Mouse (Mus musculus): ENCODE results near the gene Rpl37a. TPM values are rescaled to one million over a fixed set of nuclear protein-coding genes. Genes with fewer than 3 reads are reported as not detected.

Rpl37a gene
- polyA plus RNA-seq, 1 experiment from 2014 or later: 1,442 TPM

DNA sequence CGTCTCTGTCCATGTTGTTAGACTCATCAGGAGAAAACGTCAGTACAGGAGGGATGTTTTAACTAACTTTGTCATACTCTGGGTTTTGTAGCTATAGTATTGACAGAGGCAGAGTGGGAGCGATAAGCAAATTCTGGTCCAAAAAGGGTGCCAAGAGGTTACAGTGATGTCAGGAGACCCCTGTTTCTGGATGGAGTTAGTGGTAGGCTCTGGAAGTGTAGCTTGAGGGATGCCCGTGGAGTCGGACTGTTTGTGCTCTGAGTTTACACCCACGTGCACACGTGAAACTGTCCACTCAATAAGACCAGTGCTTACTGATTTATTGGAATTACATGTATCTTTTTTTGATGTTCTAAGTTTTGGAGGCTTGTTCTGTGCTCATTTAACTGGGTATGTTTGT, 6.5 kb downstream of the Rpl37a start:
- H3K9me3 ChIP-seq: no peaks in the 10 kb centered on the region
- no peak overlapping the region for H3K27ac ChIP-seq (replicated peaks)
- peaks cover 62% of the 10 kb centered on the region for H3K36me3 ChIP-seq (replicated peaks)
- H3K4me3 ChIP-seq: no peak overlapping the region
- DNase-seq (ENCODE audit: low spot score): no peak
- no peaks in the 10 kb centered on the region for H3K27me3 ChIP-seq (replicated peaks; ENCODE audit: low read depth, poor library complexity, severe bottlenecking)
- 90% methylated on average over 7 of the region's 7 CpGs for WGBS
- peaks cover 16% of the 10 kb centered on the region for H3K4me1 ChIP-seq

DNA sequence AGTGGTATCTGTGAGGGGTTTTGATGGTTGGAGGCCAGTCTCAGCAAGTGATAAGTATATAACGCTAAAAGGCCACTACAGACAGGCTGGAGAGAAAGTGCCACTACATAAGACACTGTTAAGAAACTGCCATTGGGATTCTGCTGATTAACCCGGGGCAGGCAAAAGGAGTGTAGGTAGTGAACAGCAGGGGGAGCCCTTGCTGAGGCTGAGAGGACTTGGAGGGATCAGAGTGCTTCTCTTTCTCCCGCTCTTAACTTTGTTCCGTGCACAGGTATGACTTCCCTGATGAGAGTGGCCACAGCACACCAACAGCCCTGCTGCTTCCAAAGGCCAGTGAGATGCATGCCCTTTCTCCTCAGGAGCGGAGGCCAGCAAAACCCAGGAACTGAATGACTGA, 7.8 kb downstream of the Rpl37a start:
- peak; percentile 81 for DNase-seq (ENCODE audit: low spot score)
- peaks cover 49% of the 10 kb centered on the region for H3K36me3 ChIP-seq (replicated peaks)
- WGBS: 26% methylated on average over 5 of the region's 5 CpGs
- H3K4me1 ChIP-seq: peaks cover 11% of the 10 kb centered on the region
- H3K27me3 ChIP-seq (replicated peaks; ENCODE audit: low read depth, poor library complexity, severe bottlenecking): no peaks in the 10 kb centered on the region
- no peaks in the 10 kb centered on the region for H3K9me3 ChIP-seq
- no peak overlapping the region for H3K4me3 ChIP-seq
- no peak overlapping the region; the same call in 1 of the 2 replicates for H3K27ac ChIP-seq (replicated peaks)

DNA sequence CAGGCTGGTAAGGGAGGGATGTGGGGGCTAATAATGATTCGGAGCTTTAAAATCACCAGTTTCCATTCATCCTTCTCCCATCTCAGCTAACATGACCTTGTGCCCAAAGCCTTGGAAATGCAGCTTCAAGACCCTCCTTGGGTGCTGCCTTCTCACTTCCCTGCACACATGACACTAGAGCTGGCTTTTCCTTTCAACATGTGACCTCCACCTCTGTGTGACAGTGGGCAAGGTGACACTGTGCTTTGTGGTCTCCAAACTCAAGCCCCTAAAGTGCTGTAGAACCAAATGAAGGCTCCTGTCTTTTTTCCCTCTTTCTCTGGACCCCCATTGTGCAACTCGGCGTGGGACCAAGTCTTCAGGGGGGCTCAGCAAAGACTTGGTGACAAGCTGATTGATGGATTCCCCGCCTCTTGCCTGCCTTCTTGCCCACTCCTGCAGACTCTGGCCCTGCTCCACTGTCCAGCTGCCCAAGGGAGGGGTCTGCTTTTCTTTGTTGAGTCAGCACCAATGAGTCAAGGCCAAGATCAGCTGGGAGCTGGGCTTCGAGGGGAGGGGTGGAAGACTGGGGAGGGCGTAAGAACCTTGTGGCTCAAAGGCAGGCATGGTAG, 9.1 kb downstream of the Rpl37a start:
- Histone ChIP-seq H3K4me3 (no peak overlapping the region), H3K4me1 (peaks cover 11% of the 10 kb centered on the region), H3K27ac (replicated peaks) (0 out of 2 replicates have a peak overlapping the region, but pooled peaks have one; percentile 46), H3K9me3 (no peaks in the 10 kb centered on the region), H3K27me3 (replicated peaks; ENCODE audit: low read depth, poor library complexity, severe bottlenecking) (no peaks in the 10 kb centered on the region), H3K36me3 (replicated peaks) (peaks cover 35% of the 10 kb centered on the region)
- no peak for DNase-seq (ENCODE audit: low spot score)
- WGBS: 69% methylated on average over 6 of the region's 6 CpGs

DNA sequence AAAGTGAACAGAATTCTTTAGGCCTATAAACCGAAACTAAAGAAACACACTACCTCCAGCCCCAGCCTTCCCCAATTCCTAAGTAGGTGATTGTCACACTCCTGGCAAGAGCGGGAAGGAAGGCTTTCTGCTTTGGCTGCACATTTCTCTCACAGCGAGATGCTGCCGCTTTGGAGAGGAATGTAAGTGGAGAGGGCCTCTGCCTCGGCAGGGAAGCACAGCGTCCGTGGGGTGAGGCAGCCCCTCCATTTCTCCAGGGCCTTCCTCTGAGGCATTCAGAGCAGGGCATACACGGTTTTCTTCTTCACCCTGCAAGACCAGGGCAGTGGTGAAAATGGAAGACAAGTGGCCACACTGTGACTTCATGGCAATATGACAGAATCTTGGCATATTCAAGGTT, 11.6 kb downstream of the Rpl37a start:
- Histone ChIP-seq H3K9me3 (no peaks in the 10 kb centered on the region), H3K27ac (replicated peaks) (0 out of 2 replicates have a peak overlapping the region, but pooled peaks have one; percentile 8), H3K4me1 (peaks cover 11% of the 10 kb centered on the region), H3K36me3 (replicated peaks) (peaks cover 22% of the 10 kb centered on the region), H3K4me3 (no peak overlapping the region), H3K27me3 (replicated peaks; ENCODE audit: low read depth, poor library complexity, severe bottlenecking) (no peaks in the 10 kb centered on the region)
- DNase-seq (ENCODE audit: low spot score): no peak
- 50% methylated on average over 8 of the region's 8 CpGs for WGBS

DNA sequence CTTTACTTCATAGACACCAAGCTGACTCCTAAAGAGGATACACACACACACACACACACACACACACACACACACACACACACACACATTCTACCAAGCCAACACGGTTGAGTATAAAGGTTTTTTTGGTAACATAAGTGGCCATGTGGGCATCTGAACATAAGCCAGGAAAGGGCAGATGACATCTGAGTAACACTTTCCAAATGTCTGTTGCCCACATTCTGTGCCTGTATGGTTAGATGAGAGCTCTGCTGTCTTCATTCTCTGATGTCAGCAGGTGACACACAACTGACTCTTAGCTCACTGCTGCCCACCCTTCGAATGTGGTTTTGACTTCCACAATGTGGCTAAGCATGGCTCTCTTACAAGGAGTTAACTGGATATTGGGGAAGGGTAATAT, 13.3 kb downstream of the Rpl37a start:
- Histone ChIP-seq H3K27me3 (replicated peaks; ENCODE audit: low read depth, poor library complexity, severe bottlenecking) (no peaks in the 10 kb centered on the region), H3K36me3 (replicated peaks) (peaks cover 19% of the 10 kb centered on the region), H3K4me3 (no peak overlapping the region), H3K27ac (replicated peaks) (no peak overlapping the region), H3K4me1 (peaks cover 11% of the 10 kb centered on the region), H3K9me3 (no peaks in the 10 kb centered on the region)
- no peak for DNase-seq (ENCODE audit: low spot score)
- WGBS: 89% methylated on average over 2 of the region's 2 CpGs

DNA sequence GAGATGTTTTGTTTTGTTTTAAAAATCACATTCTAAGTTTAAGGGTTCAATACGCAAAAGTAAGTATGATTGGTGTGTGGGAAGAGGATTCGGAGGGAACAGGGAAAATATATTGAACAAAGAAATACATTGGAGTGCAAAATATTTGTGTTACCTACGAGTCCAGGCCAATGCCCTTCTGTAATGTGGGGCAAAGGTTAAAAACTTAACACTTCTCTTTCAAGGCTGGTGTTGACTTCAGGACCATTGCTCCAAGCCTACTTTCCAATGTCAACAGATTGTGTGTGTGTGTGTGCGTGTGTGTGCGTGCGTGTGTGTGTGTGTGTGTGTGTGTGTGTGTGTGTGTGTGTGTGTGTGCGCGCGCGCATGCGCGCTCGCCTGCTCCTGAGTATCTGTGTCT, 14.9 kb downstream of the Rpl37a start:
- Histone ChIP-seq H3K4me1 (peaks cover 9% of the 10 kb centered on the region), H3K4me3 (no peak overlapping the region), H3K9me3 (no peaks in the 10 kb centered on the region), H3K27me3 (replicated peaks; ENCODE audit: low read depth, poor library complexity, severe bottlenecking) (no peaks in the 10 kb centered on the region), H3K27ac (replicated peaks) (no peak overlapping the region), H3K36me3 (replicated peaks) (peaks cover 10% of the 10 kb centered on the region)
- DNase-seq (ENCODE audit: low spot score): no peak
- WGBS: 92% methylated on average over 13 of the region's 13 CpGs

DNA sequence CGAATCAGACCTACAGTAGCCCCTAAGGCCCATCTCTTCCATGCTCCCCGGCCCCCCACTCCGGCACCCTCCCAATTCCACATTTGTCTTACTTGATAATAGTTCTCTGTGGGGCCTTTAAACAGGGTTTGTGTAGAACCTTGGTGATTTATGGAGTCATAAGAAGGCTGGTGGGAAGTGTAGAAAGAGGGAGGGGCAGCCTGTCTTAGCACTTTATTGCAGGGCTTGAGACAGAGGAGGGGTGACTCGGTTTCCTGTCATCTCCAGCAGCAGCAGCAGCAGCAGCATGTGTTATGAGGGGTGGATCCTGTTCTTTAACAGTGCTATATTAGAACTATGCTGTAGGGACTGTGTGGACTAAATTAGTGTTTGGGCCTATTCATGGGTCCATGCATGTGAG, 17.7 kb downstream of the Rpl37a start:
- no peak overlapping the region for H3K27ac ChIP-seq (replicated peaks)
- H3K4me1 ChIP-seq: peaks cover 4% of the 10 kb centered on the region; the same call in 1 of the 2 replicates
- no peaks in the 10 kb centered on the region for H3K27me3 ChIP-seq (replicated peaks; ENCODE audit: low read depth, poor library complexity, severe bottlenecking)
- WGBS: 90% methylated on average over 4 of the region's 4 CpGs
- H3K36me3 ChIP-seq (replicated peaks): no peaks in the 10 kb centered on the region
- no peak overlapping the region for H3K4me3 ChIP-seq
- H3K9me3 ChIP-seq: no peaks in the 10 kb centered on the region
- no peak for DNase-seq (ENCODE audit: low spot score)

DNA sequence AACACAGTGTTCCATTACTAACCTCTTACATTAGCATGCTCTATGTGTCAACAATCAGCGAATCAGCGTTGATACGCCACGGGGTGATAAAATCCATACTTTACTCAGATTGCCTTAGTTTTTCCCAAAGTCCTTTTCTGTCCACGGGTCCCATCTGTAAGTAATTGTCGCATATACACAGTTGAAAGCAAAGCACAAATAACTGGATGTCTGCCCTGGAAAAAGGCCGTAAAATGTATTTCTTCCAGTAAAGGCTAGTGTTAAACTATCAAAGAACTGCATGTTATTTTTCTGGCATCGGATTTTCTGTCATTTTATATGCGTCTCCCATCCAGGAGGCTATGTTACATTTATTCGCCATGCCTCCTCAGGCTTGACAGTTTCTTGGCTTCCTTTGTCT, 19.0 kb downstream of the Rpl37a start:
- 0 out of 2 replicates have a peak overlapping the region, but pooled peaks have one; percentile 57 for H3K27ac ChIP-seq (replicated peaks)
- H3K9me3 ChIP-seq: no peaks in the 10 kb centered on the region
- H3K27me3 ChIP-seq (replicated peaks; ENCODE audit: low read depth, poor library complexity, severe bottlenecking): no peaks in the 10 kb centered on the region
- peaks cover 4% of the 10 kb centered on the region; the same call in 1 of the 2 replicates for H3K4me1 ChIP-seq
- WGBS: 87% methylated on average over 10 of the region's 10 CpGs
- H3K4me3 ChIP-seq: no peak overlapping the region
- H3K36me3 ChIP-seq (replicated peaks): no peaks in the 10 kb centered on the region
- DNase-seq (ENCODE audit: low spot score): no peak

DNA sequence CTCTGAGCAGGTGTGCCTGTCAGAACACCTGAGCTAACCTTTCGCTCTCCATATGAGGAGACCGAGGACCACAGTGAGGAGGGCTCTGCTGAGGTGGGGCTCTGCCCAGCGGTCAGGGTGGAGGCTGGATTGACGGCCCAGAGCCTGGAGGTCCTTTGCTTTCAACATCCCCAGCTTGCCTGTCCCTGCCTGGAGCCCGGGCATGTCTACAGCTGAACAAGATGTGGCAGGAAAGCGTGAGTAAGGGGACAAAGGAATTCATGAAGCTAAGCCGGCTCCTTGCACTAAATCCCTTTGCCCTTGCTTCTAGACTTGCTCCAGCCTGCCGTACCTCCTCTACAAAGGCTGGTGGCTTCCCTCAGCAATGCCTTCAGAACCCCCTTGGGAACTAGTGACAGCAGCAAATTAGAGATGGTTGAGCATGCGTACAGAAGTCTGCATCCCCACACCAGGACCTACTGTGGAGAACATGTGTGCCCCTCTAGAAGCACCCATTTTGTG, 22.2 kb downstream of the Rpl37a start:
- H3K27me3 ChIP-seq (replicated peaks; ENCODE audit: low read depth, poor library complexity, severe bottlenecking): no peaks in the 10 kb centered on the region
- WGBS: 81% methylated on average over 9 of the region's 9 CpGs
- H3K36me3 ChIP-seq (replicated peaks): no peaks in the 10 kb centered on the region
- no peaks in the 10 kb centered on the region for H3K9me3 ChIP-seq
- DNase-seq (ENCODE audit: low spot score): no peak
- H3K4me1 ChIP-seq: peaks cover 16% of the 10 kb centered on the region
- no peak overlapping the region for H3K4me3 ChIP-seq
- peak overlapping the region; percentile 24; the same call in 1 of the 2 replicates for H3K27ac ChIP-seq (replicated peaks)

DNA sequence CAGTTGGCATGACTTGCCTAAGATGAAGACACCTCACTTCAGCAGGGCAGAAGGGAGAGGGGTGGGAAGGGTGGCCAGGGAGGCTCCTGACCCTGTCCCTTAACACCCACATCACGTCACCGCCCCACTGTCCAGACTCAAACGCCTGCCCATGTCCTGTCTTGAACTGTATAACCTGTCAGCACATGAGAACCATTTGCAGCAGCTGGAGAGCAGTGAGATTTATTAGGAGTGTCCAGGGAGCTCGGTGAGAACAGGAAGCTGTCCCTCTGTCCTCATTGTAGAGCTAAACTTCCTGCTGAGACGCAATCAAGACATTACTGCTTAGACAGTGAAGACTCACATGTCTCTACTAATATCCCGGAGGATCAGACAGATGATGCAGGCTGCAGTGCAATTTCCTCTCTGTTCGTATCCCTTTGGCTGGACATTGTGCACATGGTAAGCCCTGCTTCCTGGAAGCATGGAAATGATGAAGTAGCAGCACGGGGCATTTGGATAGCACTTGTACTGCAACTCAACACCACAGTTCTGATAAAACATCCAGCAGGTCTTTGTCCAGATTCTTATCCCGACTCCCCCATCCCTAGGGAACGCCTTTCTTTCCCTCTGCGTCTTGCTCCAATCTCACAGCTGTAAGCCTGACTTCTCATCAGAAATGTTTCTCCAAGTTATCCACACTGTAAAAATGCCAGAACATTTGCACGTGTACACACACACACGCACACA, 25.5 kb downstream of the Rpl37a start:
- Histone ChIP-seq H3K4me3 (no peak overlapping the region), H3K4me1 (peaks cover 15% of the 10 kb centered on the region), H3K9me3 (no peaks in the 10 kb centered on the region), H3K27ac (replicated peaks) (no peak overlapping the region), H3K36me3 (replicated peaks) (no peaks in the 10 kb centered on the region), H3K27me3 (replicated peaks; ENCODE audit: low read depth, poor library complexity, severe bottlenecking) (no peaks in the 10 kb centered on the region)
- no peak for DNase-seq (ENCODE audit: low spot score)
- WGBS: 66% methylated on average over 13 of the region's 13 CpGs

DNA sequence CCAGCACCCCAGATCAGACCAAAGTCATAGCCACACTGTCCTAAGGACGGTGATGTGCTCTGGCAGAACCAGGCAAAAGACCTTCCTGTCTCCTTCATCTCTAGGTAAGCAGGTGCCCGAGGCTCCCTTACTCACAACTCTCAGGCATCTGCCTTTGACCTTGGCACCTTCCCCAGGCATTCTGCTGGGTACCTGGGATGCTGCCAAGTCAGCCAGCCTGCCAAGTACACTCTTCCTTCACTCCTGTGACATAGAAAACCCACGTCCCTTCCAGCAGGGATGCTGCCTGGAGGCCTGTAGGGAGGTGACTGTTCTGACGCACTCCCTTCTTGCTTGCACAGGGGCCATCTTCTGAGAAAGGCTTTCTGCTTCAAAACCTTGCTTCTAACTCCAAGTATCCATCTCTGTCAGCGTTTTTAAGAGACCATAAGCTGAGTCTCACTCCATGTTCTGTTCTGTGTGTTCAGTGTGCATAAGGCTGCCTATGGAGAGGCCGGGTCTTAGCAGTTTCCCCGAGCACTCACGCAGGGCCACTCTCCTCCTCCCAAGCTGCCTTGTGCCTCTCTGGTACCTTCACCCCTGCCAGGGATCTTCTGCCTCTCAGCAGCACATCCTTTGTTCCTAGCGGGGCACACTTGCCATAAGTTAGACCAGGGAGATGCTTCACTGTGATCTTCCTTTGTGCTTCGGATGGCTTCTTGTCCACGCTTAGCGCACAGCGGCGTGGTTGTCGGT, 28.0 kb downstream of the Rpl37a start:
- peaks cover 15% of the 10 kb centered on the region for H3K4me1 ChIP-seq
- 84% methylated on average over 15 of the region's 15 CpGs for WGBS

DNA sequence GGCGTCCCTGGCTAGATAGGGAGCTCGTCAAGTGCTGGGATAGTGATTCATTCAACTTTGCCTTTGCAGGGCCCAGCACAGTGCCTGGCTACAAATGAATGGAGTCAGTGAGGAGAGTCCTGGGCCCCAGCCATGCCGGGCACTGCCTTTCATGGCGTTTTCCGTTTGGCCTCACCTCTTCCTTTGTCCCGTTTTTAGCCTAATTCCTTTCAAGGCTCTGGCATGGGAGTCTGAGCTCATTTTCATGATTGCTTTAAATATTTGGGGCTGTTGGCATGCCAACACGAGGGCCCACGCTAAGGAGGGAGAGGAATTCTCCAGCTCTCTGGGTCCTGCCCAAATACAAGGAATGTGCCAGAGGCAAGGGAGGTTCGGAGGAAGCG, 28.6 kb downstream of the Rpl37a start:
- Histone ChIP-seq H3K4me3 (no peak overlapping the region), H3K4me1 (peaks cover 15% of the 10 kb centered on the region), H3K36me3 (replicated peaks) (no peaks in the 10 kb centered on the region), H3K9me3 (no peaks in the 10 kb centered on the region), H3K27me3 (replicated peaks; ENCODE audit: low read depth, poor library complexity, severe bottlenecking) (no peaks in the 10 kb centered on the region), H3K27ac (replicated peaks) (peak overlapping the region; percentile 31; the same call in 1 of the 2 replicates)
- DNase-seq (ENCODE audit: low spot score): no peak
- WGBS: 69% methylated on average over 10 of the region's 10 CpGs

More for the DNA sequence above, 28.0 kb downstream of the Rpl37a start:
- no peak for DNase-seq (ENCODE audit: low spot score)
- Histone ChIP-seq H3K27me3 (replicated peaks; ENCODE audit: low read depth, poor library complexity, severe bottlenecking) (no peaks in the 10 kb centered on the region), H3K4me3 (no peak overlapping the region), H3K27ac (replicated peaks) (peak overlapping the region; percentile 31; the same call in 1 of the 2 replicates), H3K9me3 (no peaks in the 10 kb centered on the region), H3K36me3 (replicated peaks) (no peaks in the 10 kb centered on the region)
